Mouse (Mus musculus) liver, embryonic 14.5 days (tissue): ENCODE data around the gene Wdfy2. TPM values are rescaled to one million over a fixed set of nuclear protein-coding genes. Genes with fewer than 3 reads are reported as not detected.

Experiments used
- ATAC-seq: fragments of 200-750 bp; cut with Nextera tagmentation; 2 replicates; pipeline ENCODE4 v1.8.0; 2017; ENCODE audit warnings: moderate number of reproducible peaks, mild to moderate bottlenecking, moderate library complexity; ENCODE audit not compliant: insufficient read depth
- DNase-seq, 3 experiments: peaks; one replicate each; pipeline ENCODE4 v3.0.0-alpha.2; 2012 to 2013; ENCODE audit warnings: low read depth in 3 of 3, low spot score in 3 of 3
- H3K27ac ChIP-seq: fragments of 300-500 bp; sonication (generic); 2 replicates; pipeline ENCODE4 v1.5.1; 2014; ENCODE audit warnings: moderate library complexity, mild to moderate bottlenecking, control low read depth, inconsistent platforms
- H3K27me3 ChIP-seq: fragments of 300-500 bp; sonication (generic); 2 replicates; pipeline ENCODE4 v1.6.1; 2014; ENCODE audit warnings: mild to moderate bottlenecking, low read length, moderate library complexity; ENCODE audit not compliant: control insufficient read depth, insufficient read depth
- H3K36me3 ChIP-seq: fragments of 300-500 bp; sonication (generic); replicated peaks from 2 replicates; pipeline ENCODE4 v1.6.1; 2014; ENCODE audit warnings: low read depth; ENCODE audit not compliant: control insufficient read depth, insufficient read depth
- H3K4me1 ChIP-seq, 2 experiments: fragments of 200-500 bp in 1 of 2; fragments of 300-500 bp in 1 of 2; sonication (generic) in 1 of 2; replicated peaks; 2 replicates each; pipeline ENCODE4 v1.6.1; 2012 to 2014; ENCODE audit warnings: antibody characterized with exemption in 1 of 2, inconsistent platforms in 1 of 2, low read length in 1 of 2; ENCODE audit not compliant: control insufficient read depth in 2 of 2, insufficient read depth in 2 of 2
- H3K4me2 ChIP-seq: fragments of 300-500 bp; sonication (generic); 2 replicates; pipeline ENCODE4 v1.6.1; 2014; ENCODE audit warnings: low read depth, mild to moderate bottlenecking, control low read depth, moderate library complexity
- H3K4me3 ChIP-seq, 2 experiments: fragments of 200-500 bp in 1 of 2; fragments of 300-500 bp in 1 of 2; sonication (generic) in 1 of 2; 2 replicates each; pipeline ENCODE4 v1.5.1; 2012 to 2014; ENCODE audit warnings: low read depth in 2 of 2, low read length in 2 of 2, mild to moderate bottlenecking in 2 of 2, control low read depth in 1 of 2, inconsistent platforms in 1 of 2, moderate library complexity in 1 of 2; ENCODE audit not compliant: insufficient read depth in 1 of 2
- H3K9ac ChIP-seq: fragments of 300-500 bp; sonication (generic); replicated peaks from 2 replicates; pipeline ENCODE4 v1.6.1; 2014; ENCODE audit warnings: mild to moderate bottlenecking, control low read depth, moderate library complexity
- H3K9me3 ChIP-seq: fragments of 300-500 bp; sonication (generic); 2 replicates; pipeline ENCODE4 v1.6.1; 2016; ENCODE audit warnings: low read length, mixed read lengths; ENCODE audit not compliant: control insufficient read depth
- CTCF ChIP-seq: IDR thresholded peaks from 2 replicates; pipeline ENCODE4 v1.5.1; 2016; ENCODE audit warnings: antibody characterized with exemption, low read depth, control low read depth
- EP300 ChIP-seq: IDR thresholded peaks from 2 replicates; pipeline ENCODE4 v1.6.1; 2016; ENCODE audit warnings: antibody characterized with exemption, low read depth
- WGBS: fragments of 180-500 bp; shearing (Covaris S2); extraction: QIAGEN DNeasy Blood & Tissue Kit; methylation state at CpG from one replicate; pipeline ENCODE4 v1.1.7; 2014; ENCODE audit not compliant: insufficient replicate concordance; 5-methylcytosine and 5-hydroxymethylcytosine counted together
- polyA plus RNA-seq, 2 experiments: library from polyadenylated mRNA; depleted of rRNA in 1 of 2; stranded (reverse) in 1 of 2; unstranded in 1 of 2; fragments of >200 nt; fragmentation: Nextera tagmentation in 1 of 2; extraction: Ambion mirVana in 1 of 2; gene quantifications; 2 replicates each; pipeline versions ENCODE4 v1.2.1 to v1.2.3; 2012 to 2014

The Wdfy2 gene
- polyA plus RNA-seq, 2 experiments = 1.9 to 3.6 TPM

DNA sequence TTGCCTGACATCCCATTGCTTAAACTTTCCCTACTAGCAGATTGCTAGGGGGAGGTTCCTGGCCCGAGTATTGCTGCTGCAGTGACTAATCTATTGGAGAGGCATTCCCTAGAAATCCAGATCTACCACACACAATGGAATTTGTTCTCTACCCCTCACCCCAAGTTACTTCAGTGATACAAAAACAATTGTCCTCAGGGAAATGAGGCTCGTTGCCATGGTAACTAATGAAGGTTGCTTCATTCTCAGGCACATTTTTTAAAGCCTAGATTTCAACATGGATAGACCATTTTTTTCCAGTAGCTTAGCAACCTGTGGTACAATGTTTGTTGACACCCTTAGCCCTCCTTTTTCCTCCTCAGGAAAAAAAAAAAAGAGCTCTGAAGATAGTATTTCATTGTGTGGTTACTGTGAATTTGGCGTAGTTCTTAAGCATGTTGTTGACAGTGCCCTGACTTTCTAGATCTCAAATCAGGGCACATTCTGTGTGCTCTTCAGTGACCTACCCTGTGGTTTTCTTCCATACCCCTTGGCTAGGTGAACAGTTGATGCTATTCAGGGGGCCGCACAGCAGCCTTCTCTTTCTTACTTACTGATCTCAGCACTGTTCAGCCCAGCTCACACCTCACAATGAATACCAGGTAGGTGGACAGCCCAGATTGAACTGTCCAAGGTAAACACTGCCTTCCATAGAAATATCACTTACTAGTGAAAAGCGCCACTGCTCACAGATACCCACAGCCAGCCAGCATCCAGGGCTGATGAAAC, 42.8 kb downstream of the Wdfy2 start:
- WGBS = 62% methylated on average over 5 of the region's 5 CpGs
- H3K9ac ChIP-seq = no peak overlapping the region
- ATAC-seq (no peak), DNase-seq (no peak)
- H3K4me1 ChIP-seq = peaks cover 29 to 37% of the 10 kb centered on the region in 2 experiments
- no peak overlapping the region for H3K4me2 ChIP-seq
- no peaks in the 10 kb centered on the region for H3K27me3 ChIP-seq
- H3K9me3 ChIP-seq = no peaks in the 10 kb centered on the region
- no peaks in the 10 kb centered on the region for H3K36me3 ChIP-seq
- no peak for TF ChIP-seq EP300
- TF ChIP-seq CTCF = no peak
- no peak overlapping the region for H3K4me3 ChIP-seq
- H3K27ac ChIP-seq = no peak overlapping the region

DNA sequence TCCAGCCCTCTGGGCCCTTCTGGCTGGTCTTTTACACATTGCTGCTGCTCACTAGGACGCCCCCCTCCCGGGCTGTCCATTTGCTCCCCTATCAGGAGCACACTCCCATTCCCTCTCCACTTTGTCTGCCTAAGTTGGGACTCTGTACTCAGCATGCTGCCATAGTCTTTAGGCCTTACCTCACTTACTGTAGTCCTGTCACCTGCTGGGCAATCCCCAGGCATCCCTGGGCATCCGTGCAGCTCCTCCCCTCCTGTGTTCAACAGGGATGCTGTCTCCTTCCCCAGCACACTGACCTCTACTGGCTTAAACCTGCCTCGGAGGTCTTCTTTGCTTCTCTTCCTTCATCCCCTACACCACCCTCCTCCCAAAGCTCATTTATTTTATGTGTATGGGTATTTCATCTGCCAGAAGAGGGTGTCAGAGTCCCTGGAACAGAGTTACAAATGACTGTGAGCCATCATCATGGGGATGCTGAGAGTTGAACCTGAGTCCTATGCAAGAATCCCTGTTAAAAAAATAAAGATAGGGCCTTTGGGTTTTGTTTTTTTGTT, 44.7 kb downstream of the Wdfy2 start:
- DNase-seq (no peak), ATAC-seq (no peak)
- no peak for TF ChIP-seq EP300
- TF ChIP-seq CTCF = peak; percentile 34
- Histone ChIP-seq H3K27ac (no peak overlapping the region), H3K9ac (no peak overlapping the region), H3K36me3 (no peaks in the 10 kb centered on the region), H3K27me3 (no peaks in the 10 kb centered on the region), H3K4me1 (peaks cover 23 to 30% of the 10 kb centered on the region in 2 experiments), H3K4me2 (no peak overlapping the region), H3K9me3 (no peaks in the 10 kb centered on the region), H3K4me3 (no peak overlapping the region)
- WGBS = 52% methylated on average over 4 of the region's 4 CpGs

DNA sequence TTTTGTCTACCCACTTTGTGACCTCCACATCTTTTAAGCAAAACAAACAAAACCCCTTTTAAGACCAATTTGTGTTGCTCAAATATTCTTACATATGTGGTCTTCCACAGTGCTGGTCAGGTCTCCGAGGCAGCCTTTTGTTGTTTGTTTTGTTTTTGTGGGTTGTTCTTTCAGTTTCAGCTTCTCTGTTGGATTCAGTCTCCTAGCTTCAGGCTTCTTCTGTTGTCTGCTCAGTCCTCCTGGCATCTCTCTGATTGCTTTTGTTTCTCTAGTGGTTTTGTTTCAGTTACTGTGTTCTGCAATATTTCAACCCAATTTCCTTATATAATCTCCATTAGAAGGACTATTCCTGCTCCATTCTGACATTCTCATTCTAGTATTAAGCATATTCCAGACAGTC, 46.1 kb downstream of the Wdfy2 start:
- DNase-seq = no peak
- Histone ChIP-seq H3K27ac (no peak overlapping the region), H3K9me3 (no peaks in the 10 kb centered on the region), H3K4me1 (peaks cover 9 to 17% of the 10 kb centered on the region in 2 experiments), H3K36me3 (no peaks in the 10 kb centered on the region), H3K27me3 (no peaks in the 10 kb centered on the region), H3K9ac (no peak overlapping the region), H3K4me2 (no peak overlapping the region), H3K4me3 (no peak overlapping the region)
- ATAC-seq = no peak
- no peak for TF ChIP-seq CTCF
- WGBS = 57% methylated on average over 1 of the region's 1 CpGs

DNA sequence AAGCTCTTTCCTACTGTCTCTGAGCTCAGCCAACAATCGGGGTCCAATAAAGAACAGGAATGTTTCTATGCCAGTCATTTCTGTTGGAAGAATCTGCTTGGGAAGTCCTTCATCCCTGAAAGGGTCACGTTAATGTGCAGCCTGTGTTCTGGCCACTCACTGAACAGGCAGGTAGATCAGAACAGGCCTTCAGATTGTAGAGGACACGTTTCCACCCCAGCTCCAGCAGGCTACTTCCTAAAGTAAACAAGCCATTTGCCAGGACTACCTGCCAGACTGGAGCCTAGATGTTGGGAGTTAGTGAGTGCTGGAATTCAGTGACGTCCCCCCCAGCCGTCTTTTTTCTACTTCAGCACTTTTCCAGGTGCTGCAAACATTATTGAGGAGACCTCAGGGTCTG, 46.7 kb downstream of the Wdfy2 start:
- Histone ChIP-seq H3K4me3 (no peak overlapping the region), H3K27me3 (no peaks in the 10 kb centered on the region), H3K9me3 (no peaks in the 10 kb centered on the region), H3K27ac (no peak overlapping the region), H3K4me2 (no peak overlapping the region), H3K9ac (no peak overlapping the region), H3K36me3 (no peaks in the 10 kb centered on the region), H3K4me1 (peaks cover 3 to 11% of the 10 kb centered on the region in 2 experiments)
- 43% methylated on average over 5 of the region's 5 CpGs for WGBS
- DNase-seq = no peak
- ATAC-seq = no peak
- no peak for TF ChIP-seq CTCF
- TF ChIP-seq EP300 = no peak

DNA sequence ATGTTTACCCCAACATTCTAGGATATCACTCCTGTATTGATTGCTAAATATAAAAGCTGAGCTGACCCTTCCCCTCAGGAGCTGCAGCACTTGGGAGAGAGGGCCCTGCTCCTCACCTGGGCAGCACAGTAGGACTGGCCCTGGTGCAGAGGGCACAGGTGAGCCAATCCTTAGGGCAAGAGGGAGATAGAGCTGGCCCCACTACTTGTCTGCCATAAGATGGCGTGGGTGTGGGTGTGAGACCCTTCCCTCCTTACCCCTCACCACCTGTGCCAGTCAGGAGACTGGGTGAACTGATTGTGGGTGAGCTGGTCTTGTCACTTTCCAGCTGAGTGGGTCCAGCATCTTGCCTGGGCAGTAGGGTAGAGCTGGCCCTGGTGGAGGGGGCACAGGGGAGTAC, 47.2 kb downstream of the Wdfy2 start:
- no peak overlapping the region for H3K27ac ChIP-seq
- WGBS = 29% methylated on average over 1 of the region's 1 CpGs

More for the DNA sequence above, 47.2 kb downstream of the Wdfy2 start:
- no peaks in the 10 kb centered on the region for H3K9me3 ChIP-seq
- no peak overlapping the region for H3K4me2 ChIP-seq
- DNase-seq (no peak), ATAC-seq (no peak)
- no peaks in the 10 kb centered on the region for H3K27me3 ChIP-seq
- no peaks in the 10 kb centered on the region for H3K36me3 ChIP-seq
- peaks cover 0 to 6% of the 10 kb centered on the region in 2 experiments; a peak in 3 of 4 replicates for H3K4me1 ChIP-seq
- no peak for TF ChIP-seq EP300
- TF ChIP-seq CTCF = no peak
- no peak overlapping the region for H3K9ac ChIP-seq
- H3K4me3 ChIP-seq = no peak overlapping the region
